Mouse (Mus musculus) heart, embryonic 16.5 days (tissue): ENCODE measurements at regions not wholly inside any gene's neighbourhood (a gene's known extent, or its start where the extent isn't known, plus 50 kb on each side); places are given as distances from the start of the nearest gene placed in this dataset.

Experiments
- ATAC-seq: fragments of 200-750 bp; cut with Nextera tagmentation; replicated peaks from 2 replicates; pipeline ENCODE4 v1.8.0; 2017; ENCODE audit warnings: moderate number of reproducible peaks; ENCODE audit not compliant: insufficient read depth, low FRiP score; ENCODE audit errors: extremely low read depth
- H3K27ac ChIP-seq: fragments of 300-500 bp; sonication (generic); 2 replicates; pipeline ENCODE4 v1.5.1; 2014; ENCODE audit warnings: mild to moderate bottlenecking, low read length, control low read depth, moderate library complexity
- H3K27me3 ChIP-seq: fragments of 300-500 bp; sonication (generic); 2 replicates; pipeline ENCODE4 v1.6.1; 2014; ENCODE audit warnings: low read length, mixed read lengths; ENCODE audit not compliant: control insufficient read depth, insufficient read depth
- H3K36me3 ChIP-seq: fragments of 300-500 bp; sonication (generic); 2 replicates; pipeline ENCODE4 v1.6.1; 2014; ENCODE audit not compliant: control insufficient read depth, insufficient read depth
- H3K4me1 ChIP-seq: fragments of 300-500 bp; sonication (generic); 2 replicates; pipeline ENCODE4 v1.6.1; 2014; ENCODE audit warnings: low read length, mixed read lengths; ENCODE audit not compliant: control insufficient read depth, insufficient read depth
- H3K4me2 ChIP-seq: fragments of 300-500 bp; sonication (generic); 2 replicates; pipeline ENCODE4 v1.6.1; 2014; ENCODE audit warnings: low read depth, mild to moderate bottlenecking, control low read depth, low read length
- H3K4me3 ChIP-seq: fragments of 300-500 bp; sonication (generic); 2 replicates; pipeline ENCODE4 v1.5.1; 2014; ENCODE audit warnings: mild to moderate bottlenecking, control low read depth, low read length
- H3K9ac ChIP-seq: fragments of 300-500 bp; sonication (generic); 2 replicates; pipeline ENCODE4 v1.6.1; 2014; ENCODE audit warnings: low read length, control low read depth
- H3K9me3 ChIP-seq: fragments of 300-500 bp; sonication (generic); replicated peaks from 2 replicates; pipeline ENCODE4 v1.6.1; 2016; ENCODE audit warnings: low read length; ENCODE audit not compliant: control insufficient read depth
- WGBS: fragments of 180-500 bp; shearing (Covaris S2); extraction: QIAGEN DNeasy Blood & Tissue Kit; methylation state at CpG from one replicate; pipeline ENCODE4 v1.1.7; 2014; 5-methylcytosine and 5-hydroxymethylcytosine counted together

GRCm38 (mm10) chr4:124241600-124241999, 323.8 kb upstream of the 4930535I16Rik start:
- Histone ChIP-seq H3K27me3 (peaks cover 2% of the 10 kb centered on the region; the same call in 1 of the 2 replicates), H3K9me3 (no peaks in the 10 kb centered on the region), H3K27ac (no peak overlapping the region), H3K4me1 (peaks cover 4% of the 10 kb centered on the region), H3K4me2 (no peak overlapping the region), H3K36me3 (no peaks in the 10 kb centered on the region), H3K4me3 (no peak overlapping the region), H3K9ac (no peak overlapping the region)
- no peak for ATAC-seq
- WGBS: 35% methylated on average over 13 of the region's 13 CpGs

- H3K9ac ChIP-seq: no peak overlapping the region
- WGBS: 27% methylated on average over 16 of the region's 16 CpGs
- H3K27me3 ChIP-seq: peaks cover 6% of the 10 kb centered on the region
- H3K4me2 ChIP-seq: peak overlapping the region; percentile 50
- peak overlapping the region; percentile 7; the same call in 1 of the 2 replicates for H3K4me3 ChIP-seq
- H3K9me3 ChIP-seq: no peaks in the 10 kb centered on the region
- ATAC-seq: peak; percentile 91
- peak overlapping the region; percentile 48; the same call in 1 of the 2 replicates for H3K27ac ChIP-seq
- no peaks in the 10 kb centered on the region for H3K36me3 ChIP-seq
- peaks cover 14% of the 10 kb centered on the region for H3K4me1 ChIP-seq
Measured at GRCm38 (mm10) chr4:124236476-124236875, 318.7 kb upstream of the 4930535I16Rik start.

GRCm38 (mm10) chr4:124228537-124228936, 310.7 kb upstream of the 4930535I16Rik start:
- H3K9me3 ChIP-seq: no peaks in the 10 kb centered on the region
- no peaks in the 10 kb centered on the region for H3K4me1 ChIP-seq
- H3K36me3 ChIP-seq: no peaks in the 10 kb centered on the region
- 0 out of 2 replicates have a peak, but pooled peaks have one; percentile 28 for ATAC-seq
- WGBS: 9% methylated on average over 17 of the region's 17 CpGs
- no peak overlapping the region for H3K27ac ChIP-seq
- H3K9ac ChIP-seq: no peak overlapping the region
- H3K27me3 ChIP-seq: peaks cover 11% of the 10 kb centered on the region
- no peak overlapping the region for H3K4me2 ChIP-seq
- H3K4me3 ChIP-seq: no peak overlapping the region

- H3K9me3 ChIP-seq: no peaks in the 10 kb centered on the region
- H3K4me2 ChIP-seq: no peak overlapping the region
- 75% methylated on average over 15 of the region's 15 CpGs for WGBS
- no peaks in the 10 kb centered on the region for H3K36me3 ChIP-seq
- H3K27ac ChIP-seq: no peak overlapping the region
- no peak overlapping the region for H3K9ac ChIP-seq
- H3K27me3 ChIP-seq: peaks cover 8% of the 10 kb centered on the region
- H3K4me1 ChIP-seq: no peaks in the 10 kb centered on the region
- no peak for ATAC-seq
- H3K4me3 ChIP-seq: no peak overlapping the region
Measured at GRCm38 (mm10) chr4:124223646-124224500, 306.1 kb upstream of the 4930535I16Rik start.

- 75% methylated on average over 4 of the region's 4 CpGs for WGBS
- peaks cover 6% of the 10 kb centered on the region; the same call in 1 of the 2 replicates for H3K27me3 ChIP-seq
- H3K4me2 ChIP-seq: no peak overlapping the region
- ATAC-seq: no peak
- no peak overlapping the region for H3K4me3 ChIP-seq
- no peak overlapping the region for H3K27ac ChIP-seq
- no peak overlapping the region for H3K9ac ChIP-seq
- 0 out of 2 replicates have a peak, but pooled peaks cover 2% of the 10 kb centered on the region for H3K4me1 ChIP-seq
- no peaks in the 10 kb centered on the region for H3K9me3 ChIP-seq
- no peaks in the 10 kb centered on the region for H3K36me3 ChIP-seq
Measured at GRCm38 (mm10) chr4:124221736-124222135, 303.9 kb upstream of the 4930535I16Rik start.

GRCm38 (mm10) chr4:124217206-124217605, 299.4 kb upstream of the 4930535I16Rik start:
- Histone ChIP-seq H3K9ac (no peak overlapping the region), H3K27me3 (no peaks in the 10 kb centered on the region), H3K9me3 (no peaks in the 10 kb centered on the region), H3K4me2 (peak overlapping the region; percentile 13; the same call in 1 of the 2 replicates), H3K27ac (no peak overlapping the region), H3K4me3 (no peak overlapping the region), H3K36me3 (no peaks in the 10 kb centered on the region), H3K4me1 (0 out of 2 replicates have a peak, but pooled peaks cover 2% of the 10 kb centered on the region)
- ATAC-seq: peak; percentile 49; the same call in 1 of the 2 replicates
- WGBS: 27% methylated on average over 10 of the region's 10 CpGs

- Histone ChIP-seq H3K4me1 (0 out of 2 replicates have a peak, but pooled peaks cover 2% of the 10 kb centered on the region), H3K9ac (no peak overlapping the region), H3K4me3 (no peak overlapping the region), H3K27me3 (no peaks in the 10 kb centered on the region), H3K36me3 (no peaks in the 10 kb centered on the region), H3K27ac (no peak overlapping the region), H3K9me3 (no peaks in the 10 kb centered on the region), H3K4me2 (no peak overlapping the region)
- 62% methylated on average over 5 of the region's 5 CpGs for WGBS
- no peak for ATAC-seq
Measured at GRCm38 (mm10) chr4:124216351-124216750, 298.5 kb upstream of the 4930535I16Rik start.

GRCm38 (mm10) chr4:124215077-124215476, 297.3 kb upstream of the 4930535I16Rik start:
- Histone ChIP-seq H3K4me1 (0 out of 2 replicates have a peak, but pooled peaks cover 2% of the 10 kb centered on the region), H3K9ac (no peak overlapping the region), H3K27ac (no peak overlapping the region), H3K4me2 (no peak overlapping the region), H3K4me3 (no peak overlapping the region), H3K9me3 (no peaks in the 10 kb centered on the region), H3K36me3 (no peaks in the 10 kb centered on the region), H3K27me3 (no peaks in the 10 kb centered on the region)
- 70% methylated on average over 7 of the region's 7 CpGs for WGBS
- ATAC-seq: no peak

GRCm38 (mm10) chr4:124210103-124210502, 292.3 kb upstream of the 4930535I16Rik start:
- Histone ChIP-seq H3K27me3 (no peaks in the 10 kb centered on the region), H3K36me3 (no peaks in the 10 kb centered on the region), H3K4me3 (no peak overlapping the region), H3K4me2 (no peak overlapping the region), H3K27ac (no peak overlapping the region), H3K9me3 (no peaks in the 10 kb centered on the region), H3K9ac (no peak overlapping the region), H3K4me1 (no peaks in the 10 kb centered on the region)
- WGBS: 72% methylated on average over 9 of the region's 9 CpGs
- ATAC-seq: no peak
